Mouse (Mus musculus): ENCODE measurements around the gene Prss16. TPM values are rescaled to one million over a fixed set of nuclear protein-coding genes. Genes with fewer than 3 reads are reported as not detected.

The Prss16 gene
- polyA plus RNA-seq, 1 experiment from 2014 or later: 0.09 TPM

GRCm38 (mm10) chr13:22019934-22020835 lies 10.6 kb upstream of the Prss16 start:
- H3K27ac ChIP-seq (replicated peaks): no peak overlapping the region
- H3K4me1 ChIP-seq: peaks cover 12% of the 10 kb centered on the region
- no peak overlapping the region for H3K9ac ChIP-seq (replicated peaks)
- WGBS: under 1% methylated on average over 44 of the region's 44 CpGs
- peaks cover 65% of the 10 kb centered on the region for H3K27me3 ChIP-seq (replicated peaks)
- peak overlapping the region; percentile 58 for H3K4me2 ChIP-seq
- no peaks in the 10 kb centered on the region for H3K36me3 ChIP-seq
- no peak for ATAC-seq (ENCODE audit: low FRiP score)
- peak overlapping the region; percentile 34 for H3K4me3 ChIP-seq (replicated peaks)
- no peaks in the 10 kb centered on the region for H3K9me3 ChIP-seq (replicated peaks)

- H3K4me3 ChIP-seq (replicated peaks): no peak overlapping the region
- peaks cover 4% of the 10 kb centered on the region; the same call in 1 of the 2 replicates for H3K4me1 ChIP-seq
- H3K36me3 ChIP-seq: no peaks in the 10 kb centered on the region
- no peak overlapping the region for H3K4me2 ChIP-seq
- H3K27ac ChIP-seq (replicated peaks): no peak overlapping the region
- H3K9me3 ChIP-seq (replicated peaks): no peaks in the 10 kb centered on the region
- ATAC-seq (ENCODE audit: low FRiP score): no peak; the same call in 1 of the 2 replicates
- H3K9ac ChIP-seq (replicated peaks): no peak overlapping the region
- peaks cover 82% of the 10 kb centered on the region for H3K27me3 ChIP-seq (replicated peaks)
- WGBS: 16% methylated on average over 27 of the region's 27 CpGs
Observed at GRCm38 (mm10) chr13:22015479-22016450, 6.2 kb upstream of the Prss16 start.

DNA sequence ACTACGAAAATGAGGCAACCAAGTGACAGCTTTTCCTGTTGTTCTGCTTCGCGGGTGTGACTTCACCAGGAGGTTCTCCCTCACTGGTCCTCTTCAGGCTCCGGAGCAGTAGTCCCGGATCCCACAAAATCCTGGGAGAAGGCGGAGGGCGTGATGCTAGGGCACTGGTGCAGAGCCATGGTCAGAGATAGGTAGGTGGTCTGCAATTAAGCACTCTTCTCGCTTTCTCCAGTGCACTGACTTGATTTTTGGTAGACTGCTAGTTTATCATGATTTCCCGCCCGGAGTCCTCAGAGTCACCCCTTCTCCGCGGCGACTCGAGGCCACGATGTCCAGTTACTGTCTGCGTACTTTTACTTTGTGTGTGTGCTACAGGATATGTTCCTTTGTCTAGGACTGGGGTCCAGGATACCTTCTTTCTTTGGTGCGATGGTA lies 4.9 kb upstream of the Prss16 start:
- H3K27ac ChIP-seq (replicated peaks): no peak overlapping the region
- peaks cover 85% of the 10 kb centered on the region for H3K27me3 ChIP-seq (replicated peaks)
- WGBS: 12% methylated on average over 17 of the region's 17 CpGs
- no peak overlapping the region for H3K9ac ChIP-seq (replicated peaks)
- no peaks in the 10 kb centered on the region for H3K36me3 ChIP-seq
- H3K9me3 ChIP-seq (replicated peaks): no peaks in the 10 kb centered on the region
- H3K4me1 ChIP-seq: no peaks in the 10 kb centered on the region
- no peak for ATAC-seq (ENCODE audit: low FRiP score)
- H3K4me2 ChIP-seq: peak overlapping the region; percentile 27
- no peak overlapping the region for H3K4me3 ChIP-seq (replicated peaks)

GRCm38 (mm10) chr13:22013716-22014115 lies 4.2 kb upstream of the Prss16 start:
- H3K36me3 ChIP-seq: no peaks in the 10 kb centered on the region
- no peak overlapping the region for H3K27ac ChIP-seq (replicated peaks)
- ATAC-seq (ENCODE audit: low FRiP score): no peak
- H3K27me3 ChIP-seq (replicated peaks): peaks cover 85% of the 10 kb centered on the region
- H3K9ac ChIP-seq (replicated peaks): no peak overlapping the region
- H3K9me3 ChIP-seq (replicated peaks): no peaks in the 10 kb centered on the region
- no peak overlapping the region for H3K4me3 ChIP-seq (replicated peaks)
- 18% methylated on average over 13 of the region's 13 CpGs for WGBS
- no peaks in the 10 kb centered on the region for H3K4me1 ChIP-seq
- H3K4me2 ChIP-seq: no peak overlapping the region

- no peaks in the 10 kb centered on the region for H3K9me3 ChIP-seq (replicated peaks)
- H3K4me3 ChIP-seq (replicated peaks): no peak overlapping the region
- H3K4me2 ChIP-seq: no peak overlapping the region
- no peak overlapping the region for H3K9ac ChIP-seq (replicated peaks)
- H3K27me3 ChIP-seq (replicated peaks): peaks cover 92% of the 10 kb centered on the region
- H3K36me3 ChIP-seq: no peaks in the 10 kb centered on the region
- no peak for ATAC-seq (ENCODE audit: low FRiP score)
- peaks cover 17% of the 10 kb centered on the region for H3K4me1 ChIP-seq
- 80% methylated on average over 3 of the region's 3 CpGs for WGBS
- H3K27ac ChIP-seq (replicated peaks): no peak overlapping the region
Observed at GRCm38 (mm10) chr13:22008707-22009106, 835 bp downstream of the Prss16 start.

GRCm38 (mm10) chr13:22007872-22008271 lies 1.7 kb downstream of the Prss16 start:
- Histone ChIP-seq H3K4me2 (no peak overlapping the region), H3K9ac (replicated peaks) (no peak overlapping the region), H3K27ac (replicated peaks) (no peak overlapping the region), H3K9me3 (replicated peaks) (no peaks in the 10 kb centered on the region), H3K4me1 (peaks cover 17% of the 10 kb centered on the region), H3K27me3 (replicated peaks) (peaks cover 95% of the 10 kb centered on the region), H3K36me3 (no peaks in the 10 kb centered on the region), H3K4me3 (replicated peaks) (no peak overlapping the region)
- no peak for ATAC-seq (ENCODE audit: low FRiP score)
- WGBS: 45% methylated on average over 7 of the region's 7 CpGs

GRCm38 (mm10) chr13:22007121-22007510 lies 2.4 kb downstream of the Prss16 start:
- peak overlapping the region; percentile 36 for H3K4me3 ChIP-seq (replicated peaks)
- peaks cover 95% of the 10 kb centered on the region for H3K27me3 ChIP-seq (replicated peaks)
- no peaks in the 10 kb centered on the region for H3K9me3 ChIP-seq (replicated peaks)
- H3K36me3 ChIP-seq: no peaks in the 10 kb centered on the region
- H3K27ac ChIP-seq (replicated peaks): no peak overlapping the region
- ATAC-seq (ENCODE audit: low FRiP score): no peak
- no peak overlapping the region for H3K9ac ChIP-seq (replicated peaks)
- peaks cover 17% of the 10 kb centered on the region for H3K4me1 ChIP-seq
- peak overlapping the region; percentile 64 for H3K4me2 ChIP-seq
- WGBS: 3% methylated on average over 18 of the region's 18 CpGs

GRCm38 (mm10) chr13:22006334-22007120 lies 3.0 kb downstream of the Prss16 start:
- ATAC-seq (ENCODE audit: low FRiP score): peak; percentile 21; the same call in 1 of the 2 replicates
- H3K36me3 ChIP-seq: no peaks in the 10 kb centered on the region
- H3K9me3 ChIP-seq (replicated peaks): no peaks in the 10 kb centered on the region
- no peak overlapping the region for H3K27ac ChIP-seq (replicated peaks)
- WGBS: under 1% methylated on average over 38 of the region's 38 CpGs
- peak overlapping the region; percentile 36 for H3K4me3 ChIP-seq (replicated peaks)
- peaks cover 17% of the 10 kb centered on the region for H3K4me1 ChIP-seq
- H3K9ac ChIP-seq (replicated peaks): 0 out of 2 replicates have a peak overlapping the region, but pooled peaks have one; percentile 8
- peak overlapping the region; percentile 64 for H3K4me2 ChIP-seq
- H3K27me3 ChIP-seq (replicated peaks): peaks cover 98% of the 10 kb centered on the region

DNA sequence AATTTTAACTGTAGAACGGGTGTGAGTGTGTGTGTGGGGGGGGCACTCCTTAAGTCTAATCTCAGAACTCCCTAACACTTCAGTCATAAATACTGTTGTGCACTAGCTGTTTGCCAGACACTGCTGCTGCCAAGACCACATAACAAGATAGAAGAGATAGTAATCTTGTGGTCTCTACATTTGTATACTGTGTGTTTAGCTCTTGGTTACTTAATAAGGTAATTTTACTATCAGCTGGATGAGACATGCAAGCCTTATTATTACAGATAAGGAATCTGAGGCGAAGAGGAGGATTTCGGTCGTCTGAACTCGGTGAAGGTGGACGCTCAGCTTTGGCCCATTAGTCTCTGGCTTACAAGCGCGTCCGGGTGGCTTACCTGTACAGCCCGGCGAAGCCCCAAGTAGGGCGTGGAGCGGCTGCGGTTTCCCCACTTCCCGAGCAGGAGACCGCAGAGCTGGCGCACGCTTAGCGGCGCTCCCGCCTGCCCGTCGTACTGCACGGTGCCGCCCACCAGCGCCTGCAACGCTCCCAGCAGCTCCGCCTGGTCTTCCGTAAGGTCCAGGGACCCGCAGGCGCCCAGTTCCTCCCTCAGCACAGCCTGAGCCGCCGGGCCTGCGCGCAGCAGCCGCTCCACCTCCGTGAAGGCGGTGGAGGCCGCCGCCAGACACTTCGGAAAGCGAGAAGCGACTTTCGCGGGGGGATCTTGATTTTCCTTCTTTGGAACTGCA lies 3.8 kb downstream of the Prss16 start:
- peaks cover 100% of the 10 kb centered on the region for H3K27me3 ChIP-seq (replicated peaks)
- no peak overlapping the region for H3K27ac ChIP-seq (replicated peaks)
- H3K9me3 ChIP-seq (replicated peaks): no peaks in the 10 kb centered on the region
- H3K4me1 ChIP-seq: peaks cover 17% of the 10 kb centered on the region
- WGBS: under 1% methylated on average over 45 of the region's 45 CpGs
- peak overlapping the region; percentile 36 for H3K4me3 ChIP-seq (replicated peaks)
- no peaks in the 10 kb centered on the region for H3K36me3 ChIP-seq
- peak overlapping the region; percentile 64 for H3K4me2 ChIP-seq
- 0 out of 2 replicates have a peak overlapping the region, but pooled peaks have one; percentile 8 for H3K9ac ChIP-seq (replicated peaks)
- peak; percentile 53 for ATAC-seq (ENCODE audit: low FRiP score)

DNA sequence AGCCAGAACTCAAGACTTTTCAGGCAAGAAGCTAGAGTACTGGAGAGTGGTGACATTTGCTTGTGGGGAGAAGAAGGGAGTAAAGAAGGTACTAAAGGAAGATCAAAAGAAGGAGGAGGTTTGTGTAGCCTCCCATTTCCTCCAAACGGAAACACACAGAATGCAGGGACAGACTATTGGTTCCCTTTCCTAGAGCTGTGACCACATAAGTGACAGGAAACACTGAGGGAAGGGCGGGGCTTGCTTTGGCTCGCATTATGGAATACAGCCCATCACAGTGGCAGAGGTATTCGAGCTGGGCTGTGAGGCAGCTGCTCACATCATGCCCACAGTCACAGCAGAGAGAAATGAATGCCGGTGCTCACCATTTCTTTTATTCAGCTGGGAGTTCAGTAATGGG lies 7.7 kb downstream of the Prss16 start:
- 18% methylated on average over 5 of the region's 5 CpGs for WGBS
- no peaks in the 10 kb centered on the region for H3K36me3 ChIP-seq
- peaks cover 100% of the 10 kb centered on the region for H3K27me3 ChIP-seq (replicated peaks)
- H3K27ac ChIP-seq (replicated peaks): no peak overlapping the region
- H3K9me3 ChIP-seq (replicated peaks): no peaks in the 10 kb centered on the region
- ATAC-seq (ENCODE audit: low FRiP score): no peak
- no peak overlapping the region for H3K4me3 ChIP-seq (replicated peaks)
- H3K4me2 ChIP-seq: no peak overlapping the region
- H3K9ac ChIP-seq (replicated peaks): no peak overlapping the region
- peaks cover 21% of the 10 kb centered on the region for H3K4me1 ChIP-seq
